Mouse (Mus musculus) thymus, postnatal 25 days (tissue): ENCODE measurements around the gene Slc25a29.
"Not testable (repeated sequence)": the region's sequence is repeated elsewhere in the genome, so short reads cannot be mapped to it uniquely, and the experiment has no call there.

Experiments used
- DNase-seq: peaks from one replicate; pipeline ENCODE4 v3.0.0; 2022

The Slc25a29 gene

GRCm38 (mm10) chr12:108835840-108836409, at the start of gene Slc25a29, which contains the start of gene Slc25a47:
Gene Slc25a29 (minus strand): TSS chr12:108835883.
Gene Slc25a47 (plus strand): TSS chr12:108836046.
- peak; percentile 94 for DNase-seq

- no peak for DNase-seq
Observed at GRCm38 (mm10) chr12:108882776-108883175, 47.1 kb upstream of the Slc25a29 start.

DNA sequence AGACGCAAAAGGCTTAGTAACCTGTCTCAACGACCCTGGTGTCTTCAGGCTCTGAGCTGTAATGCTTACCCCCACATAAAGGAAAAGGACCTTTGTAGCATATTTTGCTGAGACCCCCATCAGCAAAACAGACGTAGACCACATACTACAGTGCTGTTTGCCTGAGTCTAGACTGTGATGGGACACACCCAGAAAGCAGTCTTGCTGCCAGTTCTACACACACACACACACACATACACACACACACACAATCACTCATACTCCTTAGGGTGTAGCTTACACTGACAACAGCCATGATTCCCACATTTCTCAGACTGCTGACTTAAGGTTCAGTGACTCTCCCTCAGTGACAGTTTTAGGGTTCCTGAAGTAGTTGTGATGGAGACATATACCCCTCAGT, 45.5 kb upstream of the Slc25a29 start:
- no peak for DNase-seq

DNA sequence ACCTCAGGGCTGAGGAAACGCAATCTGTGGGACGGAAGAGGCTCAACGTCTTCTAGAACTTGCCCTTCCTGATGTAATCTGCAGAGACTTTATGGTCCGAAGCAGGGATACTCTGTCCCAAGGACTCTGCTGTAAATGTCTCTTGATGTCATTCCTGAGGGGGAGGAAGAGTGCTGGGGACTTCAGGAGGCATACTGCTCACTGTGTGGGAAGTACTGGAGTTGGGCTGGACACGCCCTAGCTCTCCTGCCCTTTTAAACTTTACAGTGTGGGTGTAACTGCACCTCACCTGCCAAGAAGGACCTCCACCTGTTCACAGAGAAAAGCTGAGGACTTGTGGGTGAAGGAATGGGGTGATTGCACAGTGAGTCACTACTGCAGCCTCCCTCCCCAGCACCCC, 44.9 kb upstream of the Slc25a29 start:
- no peak for DNase-seq

DNA sequence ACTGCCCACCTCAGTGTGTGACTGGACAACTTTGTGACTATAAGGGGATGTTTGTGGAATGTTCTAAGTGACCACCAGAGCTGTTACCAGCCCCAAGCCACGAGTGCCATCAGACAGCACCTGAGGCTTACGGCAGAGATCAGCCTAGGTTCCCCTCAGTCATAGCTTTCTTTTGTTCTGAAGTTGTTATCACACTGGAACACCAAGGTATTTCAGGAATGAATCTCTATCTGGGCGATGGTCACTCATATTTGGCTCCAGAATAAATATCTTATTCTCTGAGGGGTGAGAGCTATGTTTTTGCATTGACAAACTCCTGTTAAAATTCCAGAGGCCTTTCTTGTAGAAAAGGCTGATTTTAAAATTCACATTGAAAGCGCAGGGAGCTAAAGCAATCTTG, 43.5 kb upstream of the Slc25a29 start:
- DNase-seq, result no peak

- no peak for DNase-seq
Observed at GRCm38 (mm10) chr12:108873122-108873521, 37.4 kb upstream of the Slc25a29 start.

DNA sequence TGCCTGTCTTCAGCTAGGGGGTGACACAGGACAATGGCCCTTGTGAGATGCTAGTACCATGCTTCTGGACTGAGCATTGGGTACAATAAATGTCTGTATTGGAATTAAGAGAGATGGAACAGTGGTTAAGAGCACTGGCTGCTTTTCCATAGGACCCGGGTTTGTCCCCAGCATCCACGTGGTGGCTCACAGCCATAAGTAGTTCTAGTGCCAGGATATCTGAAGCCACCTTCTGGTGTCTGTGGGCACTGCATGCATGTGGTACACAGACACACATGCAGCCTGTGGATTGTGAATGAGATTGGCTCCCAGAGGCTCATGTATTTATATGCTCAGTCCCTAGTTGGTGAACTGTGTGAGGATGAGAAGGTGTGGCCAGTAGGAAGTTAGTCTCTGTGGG, 33.9 kb upstream of the Slc25a29 start:
- peak; percentile 30 for DNase-seq

DNA sequence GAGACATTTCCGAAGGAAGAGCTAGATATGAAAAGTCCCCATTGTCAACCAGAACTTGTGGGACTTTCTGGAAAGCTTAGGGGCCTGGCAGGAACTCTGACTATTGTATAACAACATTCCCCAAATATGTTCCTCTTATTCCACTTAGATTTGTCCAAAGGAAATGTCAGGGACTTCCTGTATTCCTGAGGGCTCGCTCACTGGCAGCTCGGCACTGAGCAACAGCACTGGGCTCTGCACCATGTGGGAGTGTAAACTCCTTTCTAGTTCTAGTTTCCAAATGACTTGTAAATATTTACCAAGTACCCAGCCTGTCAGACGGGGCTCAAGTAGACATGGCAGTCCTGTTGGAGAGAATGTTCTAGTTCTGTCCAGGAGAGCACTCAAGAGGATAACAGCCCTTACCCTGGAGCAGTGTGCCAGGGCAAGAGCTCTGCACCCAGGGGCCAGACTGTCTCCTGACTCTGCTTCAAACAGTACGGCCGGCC, 29.4 kb upstream of the Slc25a29 start:
- no peak for DNase-seq

DNA sequence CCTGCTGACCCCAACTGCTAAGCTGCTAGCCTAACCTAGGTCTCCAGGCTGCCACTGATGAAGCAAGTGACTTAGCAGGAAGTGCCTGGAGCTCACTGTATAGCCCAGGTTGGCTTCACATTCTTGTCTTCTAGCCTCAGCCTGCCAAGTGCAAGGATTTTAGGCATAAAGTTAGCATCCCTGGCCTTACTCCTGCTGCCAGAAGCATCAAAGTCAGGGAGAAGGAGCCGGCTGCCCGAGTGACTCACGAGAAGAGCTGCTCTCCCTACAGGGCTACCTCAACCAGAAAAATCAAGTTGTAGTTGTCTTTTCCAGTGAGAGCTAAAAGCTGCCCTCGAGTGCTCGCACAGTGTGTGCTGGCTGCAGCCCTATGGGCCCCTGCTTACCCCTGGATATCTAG, 22.8 kb upstream of the Slc25a29 start:
- no peak for DNase-seq

DNA sequence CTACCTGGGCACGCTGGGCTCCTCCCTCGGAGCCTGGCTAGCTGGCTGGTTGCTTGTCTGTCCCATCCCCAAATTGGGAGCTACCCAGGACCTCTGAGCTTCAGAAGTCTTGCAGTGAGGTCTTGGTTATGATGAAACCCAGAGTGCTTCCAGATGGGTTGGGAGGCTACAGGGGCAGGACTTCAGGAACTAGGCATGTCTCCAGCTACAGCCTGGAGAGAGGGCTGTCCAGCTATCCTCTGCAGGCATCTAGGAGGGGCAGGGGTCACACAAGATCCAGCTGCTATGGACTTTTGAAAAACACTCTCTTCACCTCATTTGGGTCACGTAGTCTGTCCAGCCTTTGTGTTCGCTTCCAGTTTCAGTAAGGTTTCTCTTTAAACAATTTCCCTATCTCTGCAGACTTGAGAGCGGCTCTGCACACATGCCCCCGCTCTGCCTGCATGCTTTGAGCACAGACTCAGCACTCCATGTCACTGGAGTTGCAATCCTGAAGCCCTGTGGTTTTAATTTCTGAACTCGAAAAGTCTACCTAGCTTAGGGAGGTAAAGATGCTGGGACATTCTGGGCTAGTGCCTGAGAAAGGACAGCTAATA, 22.0 kb upstream of the Slc25a29 start:
- DNase-seq, result no peak

- no peak for DNase-seq
Observed at GRCm38 (mm10) chr12:108857109-108857508, 21.4 kb upstream of the Slc25a29 start.

- DNase-seq, result no peak
Observed at GRCm38 (mm10) chr12:108856186-108856585, 20.5 kb upstream of the Slc25a29 start.

- no peak for DNase-seq
Observed at GRCm38 (mm10) chr12:108855081-108855480, 19.4 kb upstream of the Slc25a29 start.

- DNase-seq, result no peak
Observed at GRCm38 (mm10) chr12:108852822-108853221, 17.1 kb upstream of the Slc25a29 start.

GRCm38 (mm10) chr12:108850886-108851285, 15.2 kb upstream of the Slc25a29 start:
- no peak for DNase-seq

GRCm38 (mm10) chr12:108850129-108850528, 14.4 kb upstream of the Slc25a29 start:
- no peak for DNase-seq

DNA sequence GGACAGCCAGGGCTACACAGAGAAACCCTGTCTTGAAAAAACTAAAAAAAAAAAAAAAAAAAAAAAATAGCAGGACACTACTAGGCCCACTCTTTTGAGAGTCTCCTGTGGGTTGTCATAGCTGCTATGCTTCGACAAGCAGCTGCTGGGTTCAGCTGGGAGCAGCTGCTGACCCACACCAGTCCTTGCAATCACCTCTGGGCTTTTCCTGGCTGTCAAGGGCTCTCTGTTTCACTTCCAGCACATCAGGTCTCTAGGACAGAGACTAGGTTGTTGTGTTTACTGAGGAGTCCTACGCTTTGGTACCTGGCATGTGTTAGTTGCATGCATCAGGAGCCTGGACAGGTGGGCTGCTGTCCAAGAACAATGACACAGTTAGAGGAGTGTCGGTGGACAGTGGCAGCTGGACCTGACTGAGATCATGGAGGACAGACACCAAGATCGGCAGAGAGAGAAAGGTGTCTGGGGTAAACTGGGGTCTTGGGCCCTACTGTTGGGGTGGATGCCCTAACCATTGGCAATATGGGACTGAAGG, 13.9 kb upstream of the Slc25a29 start:
- DNase-seq, result no peak

GRCm38 (mm10) chr12:108848033-108848432, 12.3 kb upstream of the Slc25a29 start:
- not testable (repeated sequence) for DNase-seq

DNA sequence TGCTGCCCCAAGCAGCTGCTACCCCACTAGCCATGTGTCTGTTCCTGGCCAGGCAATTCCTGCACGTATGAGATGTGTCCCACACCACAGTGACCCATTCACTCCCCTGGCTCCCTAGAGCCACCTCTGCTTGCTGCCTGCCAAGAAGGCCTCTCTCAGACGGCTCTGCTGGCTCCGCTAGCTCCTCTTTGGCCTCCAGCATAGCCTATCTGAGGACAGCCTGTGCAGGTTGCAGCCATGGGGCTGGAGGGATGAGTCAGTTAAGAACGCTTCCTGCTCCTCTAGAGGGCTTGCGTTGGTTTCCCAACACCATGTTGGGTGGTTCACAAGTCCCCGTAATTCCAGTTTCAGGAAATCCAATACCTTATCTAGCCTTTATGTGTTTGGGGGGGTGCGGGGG, 7.0 kb upstream of the Slc25a29 start:
- no peak for DNase-seq

DNA sequence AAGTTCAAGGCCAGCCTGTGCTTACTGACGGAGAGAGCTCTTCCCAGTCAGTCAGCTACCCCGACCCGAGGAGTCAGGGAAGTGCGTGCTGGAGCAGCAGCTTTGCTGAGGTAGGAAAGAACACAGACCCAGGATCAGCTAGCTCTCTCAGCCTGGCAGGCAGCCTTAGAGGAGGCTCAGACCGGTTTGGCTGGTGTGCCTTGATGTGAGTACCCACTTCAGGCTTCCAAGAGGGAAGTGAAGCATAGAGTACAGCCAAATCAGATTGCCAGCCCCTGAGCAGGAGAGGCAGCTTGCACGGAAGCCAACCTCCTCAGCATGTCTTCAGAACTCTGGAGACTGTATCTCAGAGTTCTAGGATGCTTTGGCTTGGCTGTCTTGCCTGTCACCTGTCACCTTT, 5.5 kb upstream of the Slc25a29 start:
- no peak for DNase-seq

DNA sequence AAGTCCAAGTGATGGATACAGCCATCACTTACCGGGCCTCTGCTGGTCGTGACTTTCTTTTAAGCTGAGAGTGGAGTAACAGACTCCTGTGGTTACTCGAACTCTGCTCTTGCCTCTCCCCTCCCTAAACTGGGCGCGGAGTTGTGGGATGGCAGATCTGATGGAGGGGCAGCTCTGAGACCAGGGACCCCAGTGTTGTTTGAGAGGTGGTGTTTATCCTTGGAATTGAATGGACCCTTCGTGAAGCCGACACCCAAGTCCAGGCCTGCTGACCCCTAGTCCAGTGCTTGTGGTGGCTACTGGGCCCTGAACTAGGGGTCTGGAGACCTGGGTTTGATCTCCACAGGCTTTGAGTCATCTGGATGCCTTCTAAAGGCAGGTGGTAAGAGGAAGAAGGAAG, 1.0 kb upstream of the Slc25a29 start:
- no peak for DNase-seq

DNA sequence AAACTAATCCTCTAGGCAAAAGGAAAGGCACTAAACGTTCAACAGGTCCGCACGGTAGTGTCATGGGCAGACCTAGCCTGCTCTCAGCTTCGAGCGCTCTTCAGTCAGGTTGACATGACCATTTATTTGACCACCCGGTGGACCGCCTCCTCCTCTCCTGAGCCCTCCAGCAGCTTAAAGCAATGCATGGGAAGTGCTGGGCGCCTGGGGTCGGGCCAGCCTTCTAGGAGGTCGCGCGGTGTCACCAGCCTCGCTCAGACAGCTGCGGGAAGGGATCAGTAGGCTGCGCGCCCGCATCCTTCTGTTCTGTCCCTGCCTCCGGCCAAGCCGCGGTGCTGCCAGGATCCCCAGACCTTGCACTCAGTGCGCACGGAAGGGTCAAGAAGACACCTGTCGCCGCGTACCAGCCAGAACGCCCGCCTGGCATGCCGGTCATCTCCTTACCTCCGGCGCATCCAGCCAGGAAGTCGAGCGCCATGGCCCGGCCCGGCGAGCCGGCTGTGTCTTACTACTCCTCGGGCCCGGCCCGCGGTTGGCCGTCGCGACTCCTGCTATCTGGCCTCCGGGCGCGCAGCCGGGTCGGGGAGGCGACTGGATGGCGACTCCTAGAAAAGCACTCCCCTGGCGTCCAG, 359 bp downstream of the Slc25a29 start:
- no peak for DNase-seq

- DNase-seq, result no peak
Observed at GRCm38 (mm10) chr12:108834786-108835185, 897 bp downstream of the Slc25a29 start.

GRCm38 (mm10) chr12:108834337-108834736, 1.3 kb downstream of the Slc25a29 start:
- DNase-seq, result no peak
